Mouse (Mus musculus): Measurements from ENCODE around the gene Hist1h1e.
"Not testable (repeated sequence)": the region's sequence is repeated elsewhere in the genome, so short reads cannot be mapped to it uniquely, and the experiment has no call there.

DNA sequence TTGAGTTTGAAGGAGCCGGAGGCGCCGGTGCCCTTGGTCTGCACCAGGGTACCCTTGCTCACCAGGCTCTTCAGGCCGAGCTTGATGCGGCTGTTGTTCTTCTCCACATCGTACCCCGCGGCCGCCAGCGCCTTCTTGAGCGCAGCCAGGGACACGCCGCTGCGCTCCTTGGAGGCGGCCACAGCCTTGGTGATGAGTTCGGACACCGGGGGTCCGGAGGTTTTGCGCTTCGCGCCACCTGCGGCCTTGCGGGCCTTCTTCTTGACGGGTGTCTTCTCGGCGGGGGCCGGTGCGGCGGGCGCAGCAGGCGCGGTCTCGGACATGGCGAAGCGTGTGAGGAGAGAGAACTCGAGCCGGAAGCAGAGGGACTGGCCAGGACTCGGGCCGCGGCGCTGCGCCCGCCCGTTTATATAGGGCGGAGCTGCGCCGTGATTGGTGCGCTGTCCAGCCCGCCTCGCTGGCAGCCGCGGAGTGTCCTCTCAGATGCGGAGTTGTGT is at the start of gene Hist1h1e:
- not testable (repeated sequence) for TF ChIP-seq CTCF (IDR thresholded peaks at IDR 0.05; ENCODE audit: extremely low read depth, insufficient read depth, insufficient read length, insufficient replicate concordance)
- TF ChIP-seq POLR2A (IDR thresholded peaks at IDR 0.05; ENCODE audit: low read depth, low read length), result peak; percentile 96
